Mouse (Mus musculus): ENCODE measurements around the gene Ccdc73.

GRCm38 (mm10) chr2:104849991-104850359 is 17.6 kb upstream of the Ccdc73 start:
- TF ChIP-seq CTCF (IDR thresholded peaks at IDR 0.05; ENCODE audit: insufficient read depth, low read depth, low read length) (no peak), POLR2A (IDR thresholded peaks at IDR 0.05; ENCODE audit: insufficient read depth, low read depth, low read length) (no peak)
